Mouse (Mus musculus) adrenal gland, adult 2 months (tissue): ENCODE results near the gene Zzef1. TPM values are rescaled to one million over a fixed set of nuclear protein-coding genes. Genes with fewer than 3 reads are reported as not detected.
A peak's percentile ranks its signal among the peaks of the same experiment; 100 is the strongest.

Experiments
- DNase-seq: peaks from one replicate; pipeline ENCODE4 v3.0.0; 2021
- microRNA-seq, 2 experiments: library from miRNA; unstranded; fragments of <30 nt; microRNA quantifications; one replicate each; pipeline ENCODE4 v1.2.0; 2021
- polyA plus RNA-seq: library from polyadenylated mRNA; depleted of rRNA; stranded (reverse); fragments of >200 nt; gene quantifications from 2 replicates; pipeline ENCODE4 v1.2.3, GENCODE M21; 2012; rRNA removed
- total RNA-seq, 2 experiments: library from RNA; stranded (reverse); gene quantifications; 2 replicates each; pipeline ENCODE4 v1.2.3; 2021

The Zzef1 gene
- total and polyA plus RNA-seq, 3 experiments = 23.6 to 32.7 (median 31.5) TPM

DNA sequence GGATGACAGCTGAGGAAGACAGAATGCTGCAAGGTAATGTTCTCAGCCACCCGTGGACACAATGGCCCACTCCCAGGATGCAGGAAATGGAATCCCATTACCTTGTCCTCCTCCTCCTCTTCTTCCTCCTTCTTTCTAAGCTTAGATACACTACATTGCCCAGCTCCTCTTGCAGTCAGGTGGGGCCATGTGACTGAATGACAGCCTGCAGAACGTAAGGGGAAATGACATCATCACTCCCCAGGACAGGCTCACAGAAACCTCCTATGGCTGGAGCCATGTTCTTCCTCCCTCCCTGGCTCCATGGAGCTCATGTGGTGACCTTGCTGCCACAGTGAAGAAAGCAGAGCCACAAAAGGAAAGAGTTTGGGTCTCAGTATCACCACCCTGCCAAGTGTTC lies 161.3 kb downstream of the Zzef1 start:
- no peak for DNase-seq

DNA sequence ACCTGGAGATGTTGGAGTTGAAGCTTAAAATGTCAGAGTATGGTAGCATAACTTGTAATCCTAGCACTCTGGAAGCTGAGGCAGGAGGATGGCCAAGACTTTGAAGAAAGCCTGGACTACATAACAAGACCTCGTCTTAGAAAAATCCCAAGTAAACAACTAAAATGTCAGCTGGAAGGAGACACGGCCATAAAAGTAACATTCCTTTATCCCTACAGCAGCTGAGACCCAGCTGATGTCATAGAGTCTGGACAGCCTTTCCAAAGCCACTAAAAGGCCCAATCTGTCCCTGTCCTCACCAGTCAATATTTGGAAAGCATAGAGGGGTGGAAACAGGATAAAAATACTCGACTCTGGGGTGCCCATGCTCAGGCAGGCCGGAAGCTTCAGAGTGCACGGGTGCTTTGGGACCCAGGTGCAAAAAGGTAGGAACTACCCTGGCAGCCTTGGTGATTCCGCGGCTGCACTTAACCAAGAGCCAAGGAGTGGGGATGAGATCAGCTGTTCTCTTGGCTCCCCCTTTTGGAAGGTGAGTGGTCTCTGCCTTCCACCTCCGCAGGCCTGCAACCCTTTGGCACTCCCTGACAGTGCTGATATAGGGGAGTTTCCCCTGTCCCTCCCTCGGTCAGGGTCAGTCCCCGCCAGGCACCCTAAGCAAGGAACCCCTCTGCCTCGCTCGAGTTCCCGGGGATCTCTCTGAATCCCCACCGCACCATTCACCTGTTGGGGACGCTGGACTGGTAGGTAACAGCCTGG lies 164.1 kb downstream of the Zzef1 start:
- no peak for DNase-seq

DNA sequence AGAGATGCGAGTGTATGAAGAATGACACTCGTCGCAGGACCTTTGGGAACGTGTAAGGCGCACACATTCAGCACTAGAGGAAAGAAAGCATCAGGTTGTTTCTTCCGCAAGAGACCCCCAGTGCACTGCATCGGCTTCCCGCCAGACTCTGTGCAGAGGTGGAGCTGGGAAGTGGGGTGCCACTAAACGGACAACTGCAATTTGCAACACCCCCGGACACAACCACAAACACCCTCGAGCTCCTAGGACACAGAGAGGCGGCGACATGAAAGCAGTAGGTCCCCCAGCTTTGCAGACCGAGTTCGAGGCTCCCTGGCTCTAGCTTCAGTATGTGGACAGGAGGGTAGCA lies 164.7 kb downstream of the Zzef1 start:
- DNase-seq = no peak

DNA sequence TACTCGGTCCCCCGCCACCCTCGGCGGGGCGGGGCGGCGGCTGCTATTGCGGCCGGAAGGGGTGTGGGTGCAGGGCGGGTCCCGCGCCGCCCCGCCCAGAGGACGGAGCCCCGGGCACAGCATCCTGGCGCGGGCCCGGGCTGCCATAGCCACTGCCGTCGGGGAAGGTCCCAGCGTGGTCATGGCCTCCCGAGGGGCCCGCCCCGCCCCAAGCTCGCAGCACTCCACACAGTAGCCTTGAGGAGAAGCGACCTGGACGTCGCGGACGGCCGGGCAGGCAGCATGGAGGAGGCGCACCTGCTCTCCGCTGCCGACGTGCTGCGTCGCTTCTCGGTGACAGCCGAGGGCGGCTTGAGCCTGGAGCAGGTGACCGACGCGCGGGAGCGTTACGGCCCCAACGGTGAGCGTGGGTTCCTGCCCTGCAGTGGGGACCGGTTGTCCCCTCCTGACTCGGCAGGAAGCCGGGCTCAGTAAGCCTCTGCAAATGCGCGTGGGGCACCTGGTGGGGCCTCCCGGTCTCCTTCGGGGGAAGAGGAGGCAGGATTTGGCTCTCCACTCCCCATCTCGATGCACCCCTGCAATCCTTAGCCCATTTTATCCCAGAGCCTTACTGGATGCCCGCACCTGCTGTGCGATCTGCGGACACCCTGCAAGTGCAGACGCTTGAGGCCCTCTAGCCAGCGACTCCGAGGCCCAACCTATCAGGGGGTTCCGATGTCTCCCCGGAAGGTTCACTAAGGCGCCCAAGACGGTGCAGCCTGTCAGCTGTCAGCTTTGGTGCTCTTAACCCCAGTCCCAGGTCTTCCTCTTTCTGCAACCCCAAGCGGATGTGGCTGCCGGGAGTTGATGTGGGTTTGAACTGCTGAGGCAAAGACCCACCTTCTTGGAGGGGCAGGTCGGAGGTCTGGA lies 165.3 kb downstream of the Zzef1 start, which contains the start of gene Atp2a3:
TSS of gene Atp2a3 (plus strand) at position 98 of the 909 bp plus-strand sequence.
- DNase-seq = peak; percentile 50

DNA sequence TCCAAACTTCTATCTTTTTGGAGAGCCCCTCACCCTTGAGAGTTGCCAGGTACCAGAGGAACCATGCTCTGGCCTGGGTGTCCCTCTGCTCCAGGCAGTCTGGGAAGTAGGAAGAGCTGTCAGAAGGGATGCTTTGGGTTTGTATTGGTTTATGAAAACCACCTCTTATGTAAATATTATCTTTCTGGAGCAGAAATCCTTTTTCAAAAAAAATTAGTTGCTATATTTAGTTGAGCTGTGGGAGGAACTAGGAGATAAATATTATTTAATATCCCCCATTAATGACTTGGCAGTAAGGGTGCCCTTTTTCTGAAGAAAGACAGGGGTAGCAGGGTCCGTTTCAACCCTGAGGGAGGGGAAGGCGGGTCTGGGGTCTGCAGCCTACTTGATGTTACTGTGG lies 166.4 kb downstream of the Zzef1 start:
- no peak for DNase-seq

DNA sequence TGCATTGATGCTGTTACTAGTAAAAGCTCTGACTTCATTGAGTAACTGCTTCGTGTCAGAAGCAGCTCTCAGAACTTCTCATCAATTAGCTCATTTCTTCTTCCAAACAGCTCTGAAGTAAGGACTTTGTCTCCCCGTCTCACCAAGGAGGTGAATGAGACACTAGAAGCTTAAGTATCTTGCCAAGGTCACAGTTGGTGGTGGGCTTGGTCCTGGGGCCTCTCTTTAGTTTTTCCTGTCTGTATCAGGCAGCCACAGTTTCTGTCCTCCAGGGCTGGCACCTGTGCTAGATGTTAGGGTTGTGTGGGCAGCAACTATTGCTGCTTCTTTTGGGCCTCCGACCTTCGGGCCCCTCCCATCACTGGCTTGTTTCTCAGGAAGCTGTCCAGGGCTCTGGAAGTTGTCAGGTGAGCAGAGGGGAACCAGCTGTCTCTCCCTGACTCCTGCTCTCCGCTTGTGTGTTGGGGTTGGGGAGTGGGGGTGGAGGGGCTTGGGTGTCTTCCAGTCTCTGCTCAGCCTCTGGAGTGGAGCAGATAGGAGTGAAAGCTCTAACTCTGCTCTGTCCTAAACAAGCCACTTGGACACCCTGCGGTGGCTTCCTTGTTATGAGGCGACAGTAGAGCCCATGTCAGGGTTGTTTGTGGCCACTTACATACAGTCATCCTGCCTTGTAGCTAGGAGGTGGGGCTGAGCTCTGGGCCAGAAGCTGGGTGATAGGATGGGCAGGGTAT lies 167.2 kb downstream of the Zzef1 start:
- no peak for DNase-seq

DNA sequence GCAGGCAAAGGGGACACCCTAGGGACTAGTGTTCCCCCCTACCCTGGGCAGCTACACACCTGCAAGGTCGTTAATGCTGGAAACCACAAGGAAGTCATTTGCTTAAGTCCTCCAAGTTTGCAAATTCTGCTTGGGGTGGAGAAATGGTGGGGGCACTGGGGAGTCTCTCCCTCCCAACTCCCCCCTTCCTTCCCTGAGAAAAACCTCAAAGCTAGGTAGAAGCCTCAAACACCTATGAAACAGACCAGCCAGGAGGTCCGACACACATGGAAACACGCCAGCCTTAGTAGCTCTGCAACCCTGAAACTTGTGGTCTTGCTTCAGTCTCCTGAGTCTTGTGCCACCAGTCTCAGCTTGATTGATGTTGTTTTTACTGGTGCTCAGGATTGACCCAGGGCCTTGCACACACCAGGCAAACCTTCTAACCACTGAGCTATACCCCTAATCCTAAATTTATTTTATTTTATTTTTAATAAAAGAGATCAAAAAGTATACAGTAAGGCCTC lies 167.8 kb downstream of the Zzef1 start:
- DNase-seq = no peak

DNA sequence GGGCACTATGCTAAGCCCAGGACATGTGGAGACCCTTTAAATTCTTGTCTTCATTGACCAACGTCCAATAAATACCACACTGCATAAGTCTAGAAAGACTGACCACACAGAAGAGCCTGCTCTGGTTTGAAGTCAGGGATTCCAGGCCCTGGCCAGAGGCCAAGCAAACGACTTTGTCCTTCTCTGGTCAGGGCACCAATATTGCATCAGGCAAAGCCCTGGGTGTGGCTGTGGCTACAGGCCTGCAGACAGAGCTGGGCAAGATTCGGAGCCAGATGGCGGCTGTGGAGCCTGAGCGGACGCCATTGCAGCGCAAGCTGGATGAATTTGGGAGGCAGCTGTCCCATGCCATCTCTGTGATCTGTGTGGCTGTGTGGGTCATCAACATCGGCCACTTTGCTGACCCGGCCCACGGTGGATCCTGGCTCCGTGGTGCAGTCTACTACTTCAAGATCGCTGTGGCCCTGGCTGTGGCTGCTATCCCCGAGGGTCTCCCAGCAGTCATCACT lies 179.0 kb downstream of the Zzef1 start:
- DNase-seq = peak; percentile 46

Small RNA genes lying within 50 kb of the gene (microRNA-seq; reads per million reads assigned to microRNA genes)
- gene Gm44467 = 0 reads per million in 2 experiments

Other genes starting within 250 kb of the Zzef1 start
- gene Spns3, start 245.7 kb upstream of the Zzef1 start, total RNA-seq = under 1 TPM in 1 of 2 experiments, not detected in 1; 0.10 TPM
- gene Spns3, start 245.7 kb upstream of the Zzef1 start, polyA plus RNA-seq = 0.17 and 0.39 TPM in 2 replicates
- 10 to 100 TPM; 39.2 to 44.8 TPM for gene Ube2g1, start 188.9 kb upstream of the Zzef1 start, total RNA-seq
- gene Ube2g1, start 188.9 kb upstream of the Zzef1 start, polyA plus RNA-seq = 22.0 and 24.6 TPM in 2 replicates
- 10 to 100 TPM; 39.9 to 40.1 TPM for gene Ankfy1, start 106.2 kb upstream of the Zzef1 start, total RNA-seq
- gene Ankfy1, start 106.2 kb upstream of the Zzef1 start, polyA plus RNA-seq = 14.1 and 19.1 TPM in 2 replicates
- 10 to 100 TPM; 21.3 to 22.9 TPM for gene Cyb5d2, start 84 bp upstream of the Zzef1 start, total RNA-seq
- gene Cyb5d2, start 84 bp upstream of the Zzef1 start, polyA plus RNA-seq = 7.8 and 8.5 TPM in 2 replicates
- 10 to 100 TPM in 1 of 2 experiments, 1 to 10 TPM in 1; 7.2 to 11.6 TPM for gene Atp2a3, start 164.9 kb downstream of the Zzef1 start, total RNA-seq
- gene Atp2a3, start 164.9 kb downstream of the Zzef1 start, polyA plus RNA-seq = 11.3 and 11.9 TPM in 2 replicates
- under 1 TPM; 0.40 to 0.55 TPM for gene P2rx1, start 202.9 kb downstream of the Zzef1 start, total RNA-seq
- 0.85 and 1.0 TPM in 2 replicates for gene P2rx1, start 202.9 kb downstream of the Zzef1 start, polyA plus RNA-seq
- 1 to 10 TPM; 1.8 to 9.8 TPM for gene Camkk1, start 222.8 kb downstream of the Zzef1 start, total RNA-seq
- 2.2 and 3.2 TPM in 2 replicates for gene Camkk1, start 222.8 kb downstream of the Zzef1 start, polyA plus RNA-seq